Mouse (Mus musculus): ENCODE measurements at regions not wholly inside any gene's neighbourhood (a gene's known extent, or its start where the extent isn't known, plus 50 kb on each side); places are given as distances from the start of the nearest gene placed in this dataset.

DNA sequence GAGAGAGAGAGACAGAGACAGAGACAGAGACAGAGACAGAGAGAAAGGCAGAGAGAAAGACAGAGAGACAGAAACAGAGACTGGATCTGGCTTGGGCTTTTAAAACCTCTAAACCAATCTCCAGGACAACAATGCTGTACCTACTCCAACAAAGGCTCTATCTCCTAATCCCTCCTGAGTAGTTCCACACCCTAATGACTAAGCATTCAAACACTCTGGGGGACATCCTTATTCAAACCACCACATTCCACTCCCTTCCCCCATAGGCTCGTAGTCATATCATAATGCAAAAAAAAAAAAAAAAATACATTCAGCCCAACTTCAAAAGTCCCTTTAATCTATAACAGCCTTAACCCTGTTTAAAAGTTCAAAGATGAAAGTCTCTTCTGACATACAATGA is 289.3 kb downstream of the Diras2 start:
- TF ChIP-seq CTCF (IDR thresholded peaks at IDR 0.05; ENCODE audit: control insufficient read depth, insufficient read depth, insufficient replicate concordance, low read depth, low read length) (no peak), POLR2A (IDR thresholded peaks at IDR 0.05; ENCODE audit: control insufficient read depth, low read depth, low read length) (no peak)
